Mouse (Mus musculus) intestine, embryonic 14.5 days (tissue): ENCODE results near the gene Pdzrn3. TPM values are rescaled to one million over a fixed set of nuclear protein-coding genes. Genes with fewer than 3 reads are reported as not detected.

Experiments
- ATAC-seq: fragments of 200-750 bp; cut with Nextera tagmentation; replicated peaks from 2 replicates; pipeline ENCODE4 v1.8.0; 2017; ENCODE audit warnings: low read depth, moderate number of reproducible peaks, moderate TSS enrichment, moderate library complexity; ENCODE audit not compliant: low FRiP score, low TSS enrichment
- DNase-seq: peaks from one replicate; pipeline ENCODE4 v3.0.0-alpha.2; 2018; ENCODE audit warnings: low spot score
- H3K27ac ChIP-seq: fragments of 300-500 bp; sonication (generic); 2 replicates; pipeline ENCODE4 v1.5.1; 2014; ENCODE audit warnings: low read depth, mild to moderate bottlenecking, control low read depth
- H3K27me3 ChIP-seq: fragments of 300-500 bp; sonication (generic); replicated peaks from 2 replicates; pipeline ENCODE4 v1.6.1; 2014; ENCODE audit warnings: low read length, control low read depth; ENCODE audit not compliant: control insufficient read depth, insufficient read depth
- H3K36me3 ChIP-seq: fragments of 300-500 bp; sonication (generic); 2 replicates; pipeline ENCODE4 v1.6.1; 2014; ENCODE audit warnings: low read length, control low read depth; ENCODE audit not compliant: control insufficient read depth, insufficient read depth
- H3K4me1 ChIP-seq: fragments of 300-500 bp; sonication (generic); replicated peaks from 2 replicates; pipeline ENCODE4 v1.6.1; 2014; ENCODE audit warnings: low read length, control low read depth, mixed read lengths; ENCODE audit not compliant: control insufficient read depth, insufficient read depth
- H3K4me2 ChIP-seq: fragments of 300-500 bp; sonication (generic); 2 replicates; pipeline ENCODE4 v1.6.1; 2014; ENCODE audit warnings: low read length
- H3K4me3 ChIP-seq: fragments of 300-500 bp; sonication (generic); 2 replicates; pipeline ENCODE4 v1.5.1; 2014; ENCODE audit warnings: low read depth, low read length, control low read depth, mixed read lengths
- H3K9ac ChIP-seq: fragments of 300-500 bp; sonication (generic); 2 replicates; pipeline ENCODE4 v1.6.1; 2014; ENCODE audit warnings: mild to moderate bottlenecking, low read length
- H3K9me3 ChIP-seq: fragments of 300-500 bp; sonication (generic); 2 replicates; pipeline ENCODE4 v1.6.1; 2016; ENCODE audit warnings: low read length, control low read depth; ENCODE audit not compliant: control insufficient read depth
- WGBS: fragments of 180-500 bp; shearing (Covaris S2); extraction: QIAGEN DNeasy Blood & Tissue Kit; methylation state at CpG from one replicate; pipeline ENCODE4 v1.1.7; 2014; 5-methylcytosine and 5-hydroxymethylcytosine counted together
- polyA plus RNA-seq: library from polyadenylated mRNA; unstranded; fragments of >200 nt; fragmentation: Nextera tagmentation; extraction: Ambion mirVana; gene quantifications from 2 replicates; pipeline ENCODE4 v1.2.1, GENCODE M21; 2014

Gene Pdzrn3
- polyA plus RNA-seq, 1 experiment from 2014 or later, result 19.0 TPM

DNA sequence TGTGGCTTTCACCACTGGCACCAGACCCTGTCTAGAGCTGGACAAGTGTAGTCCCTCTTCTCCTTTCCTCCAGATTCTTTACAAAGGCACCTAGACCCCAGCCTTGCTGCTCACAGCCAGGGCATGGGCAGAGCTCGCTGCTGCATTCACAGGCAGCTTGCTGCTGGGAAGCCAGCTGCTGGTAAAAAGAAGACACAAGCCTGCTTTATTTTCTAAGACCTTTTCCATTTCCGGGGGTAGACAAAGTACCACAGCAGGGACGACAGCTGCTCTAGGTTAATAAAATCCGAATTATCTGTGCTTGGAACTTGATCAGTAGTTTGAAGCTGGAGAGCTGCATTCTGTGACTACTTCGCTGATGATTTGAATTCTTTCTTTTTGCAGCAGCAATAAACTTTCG lies 59.2 kb downstream of the Pdzrn3 start:
- H3K9ac ChIP-seq, result no peak overlapping the region
- H3K9me3 ChIP-seq, result no peaks in the 10 kb centered on the region
- H3K4me3 ChIP-seq, result no peak overlapping the region
- H3K27ac ChIP-seq, result peak overlapping the region; percentile 1; the same call in 1 of the 2 replicates
- 41% methylated on average over 6 of the region's 6 CpGs for WGBS
- no peak overlapping the region for H3K4me2 ChIP-seq
- H3K36me3 ChIP-seq, result no peaks in the 10 kb centered on the region
- peaks cover 50% of the 10 kb centered on the region for H3K4me1 ChIP-seq
- DNase-seq, result no peak
- no peak for ATAC-seq
- H3K27me3 ChIP-seq, result no peaks in the 10 kb centered on the region

GRCm38 (mm10) chr6:101311446-101311845 lies 66.3 kb downstream of the Pdzrn3 start:
- Histone ChIP-seq H3K4me2 (no peak overlapping the region), H3K36me3 (no peaks in the 10 kb centered on the region)
- ATAC-seq, result no peak

GRCm38 (mm10) chr6:101310491-101310890 lies 67.2 kb downstream of the Pdzrn3 start:
- Histone ChIP-seq H3K4me3 (no peak overlapping the region), H3K27me3 (no peaks in the 10 kb centered on the region), H3K27ac (no peak overlapping the region), H3K4me1 (peaks cover 22% of the 10 kb centered on the region), H3K4me2 (no peak overlapping the region), H3K36me3 (peaks cover under 1% of the 10 kb centered on the region; the same call in 1 of the 2 replicates), H3K9me3 (no peaks in the 10 kb centered on the region), H3K9ac (no peak overlapping the region)
- WGBS, result 76% methylated on average over 9 of the region's 9 CpGs
- DNase-seq (no peak), ATAC-seq (no peak)

More at GRCm38 (mm10) chr6:101311446-101311845, 66.3 kb downstream of the Pdzrn3 start:
- Histone ChIP-seq H3K9ac (no peak overlapping the region), H3K27ac (no peak overlapping the region), H3K27me3 (no peaks in the 10 kb centered on the region), H3K4me3 (no peak overlapping the region), H3K4me1 (peaks cover 31% of the 10 kb centered on the region), H3K9me3 (no peaks in the 10 kb centered on the region)
- DNase-seq, result no peak
- 10% methylated on average over 6 of the region's 6 CpGs for WGBS

DNA sequence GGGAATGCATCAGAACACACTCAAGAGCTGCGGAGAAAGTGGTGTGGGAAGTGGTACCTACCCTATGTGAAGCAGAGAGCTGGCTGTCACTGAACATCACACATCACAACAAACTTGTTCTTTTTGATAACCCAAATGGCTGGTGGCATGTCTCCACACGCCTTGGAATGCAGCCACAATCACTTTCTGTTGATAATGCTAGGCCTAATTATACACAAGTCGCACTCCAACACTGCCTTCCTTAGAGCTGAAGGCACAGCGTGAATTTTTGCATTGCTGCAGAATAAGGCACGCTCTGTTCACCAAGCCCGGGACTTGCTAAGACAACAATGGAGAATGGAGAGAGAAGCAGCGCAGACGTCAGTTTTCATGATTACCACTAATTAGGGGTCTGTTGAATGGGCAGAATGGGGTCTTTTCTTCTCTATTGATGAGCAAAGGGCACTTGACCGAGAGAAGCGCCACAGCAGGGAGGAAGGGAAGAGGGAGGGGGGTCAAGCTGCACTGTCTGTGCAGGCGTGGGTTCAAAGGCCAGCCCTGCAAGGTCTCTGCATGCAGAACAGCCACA lies 69.6 kb downstream of the Pdzrn3 start:
- 64% methylated on average over 11 of the region's 11 CpGs for WGBS
- H3K27me3 ChIP-seq, result no peaks in the 10 kb centered on the region
- H3K4me1 ChIP-seq, result peaks cover 11% of the 10 kb centered on the region
- H3K27ac ChIP-seq, result no peak overlapping the region
- no peaks in the 10 kb centered on the region for H3K9me3 ChIP-seq
- H3K4me2 ChIP-seq, result no peak overlapping the region
- DNase-seq (no peak), ATAC-seq (peak; percentile 26; the same call in 1 of the 2 replicates)
- H3K4me3 ChIP-seq, result no peak overlapping the region
- H3K9ac ChIP-seq, result no peak overlapping the region
- peaks cover 2% of the 10 kb centered on the region; the same call in 1 of the 2 replicates for H3K36me3 ChIP-seq

DNA sequence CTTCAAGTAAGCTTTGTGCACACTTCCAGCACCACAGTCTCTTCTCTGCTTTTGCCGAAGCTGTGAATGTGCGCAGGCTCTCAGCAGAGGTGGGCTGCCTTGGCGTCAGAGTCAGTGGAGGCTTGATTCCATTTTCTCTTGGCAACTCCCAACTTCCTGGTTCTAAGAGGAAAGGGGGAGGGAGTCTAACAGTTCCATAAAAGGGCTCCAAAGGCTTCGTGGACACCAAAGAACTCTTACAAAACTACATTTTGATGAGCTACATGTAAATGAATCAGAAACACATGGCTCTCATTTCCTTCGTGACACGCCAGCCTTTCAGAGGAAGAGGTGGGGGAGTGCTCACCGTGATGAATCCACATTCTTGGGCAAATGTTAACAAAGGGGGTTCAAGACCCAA lies 70.9 kb downstream of the Pdzrn3 start:
- H3K9me3 ChIP-seq, result no peaks in the 10 kb centered on the region
- H3K27ac ChIP-seq, result no peak overlapping the region
- H3K36me3 ChIP-seq, result peaks cover 2% of the 10 kb centered on the region; the same call in 1 of the 2 replicates
- no peaks in the 10 kb centered on the region for H3K27me3 ChIP-seq
- no peak overlapping the region for H3K4me3 ChIP-seq
- H3K4me2 ChIP-seq, result no peak overlapping the region
- WGBS, result 47% methylated on average over 7 of the region's 7 CpGs
- peaks cover 11% of the 10 kb centered on the region for H3K4me1 ChIP-seq
- no peak for ATAC-seq
- DNase-seq, result no peak
- H3K9ac ChIP-seq, result no peak overlapping the region

DNA sequence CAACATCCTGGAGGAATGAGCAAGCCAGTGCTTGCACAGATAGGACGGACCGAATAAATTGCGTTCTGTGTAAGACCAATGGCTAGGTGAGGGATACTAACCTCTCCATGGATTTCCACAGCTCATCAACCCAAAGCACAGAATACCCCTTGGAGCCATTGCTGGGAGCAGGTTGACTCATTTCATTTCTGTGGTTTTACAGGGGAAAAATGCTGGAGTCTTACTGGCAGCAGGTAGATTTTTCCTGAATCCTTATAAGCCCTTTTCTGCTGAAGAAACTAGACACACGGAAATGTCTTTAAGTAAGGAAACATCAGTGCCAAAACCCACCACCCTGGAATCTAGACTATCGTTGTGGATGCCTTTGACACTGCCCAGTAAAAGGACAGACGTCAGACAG lies 72.2 kb downstream of the Pdzrn3 start:
- no peak for DNase-seq
- no peaks in the 10 kb centered on the region for H3K9me3 ChIP-seq
- no peak overlapping the region for H3K27ac ChIP-seq
- no peak overlapping the region for H3K4me2 ChIP-seq
- no peak for ATAC-seq
- H3K36me3 ChIP-seq, result peaks cover 2% of the 10 kb centered on the region; the same call in 1 of the 2 replicates
- peaks cover 6% of the 10 kb centered on the region for H3K4me1 ChIP-seq
- 94% methylated on average over 6 of the region's 6 CpGs for WGBS
- H3K27me3 ChIP-seq, result no peaks in the 10 kb centered on the region
- no peak overlapping the region for H3K9ac ChIP-seq
- H3K4me3 ChIP-seq, result no peak overlapping the region

- no peak overlapping the region for H3K4me2 ChIP-seq
- DNase-seq, result no peak
- H3K4me1 ChIP-seq, result peaks cover 6% of the 10 kb centered on the region
- peaks cover 2% of the 10 kb centered on the region; the same call in 1 of the 2 replicates for H3K36me3 ChIP-seq
- WGBS, result 88% methylated on average over 11 of the region's 11 CpGs
- H3K9me3 ChIP-seq, result no peaks in the 10 kb centered on the region
- no peak overlapping the region for H3K9ac ChIP-seq
- H3K27ac ChIP-seq, result no peak overlapping the region
- no peak overlapping the region for H3K4me3 ChIP-seq
- no peaks in the 10 kb centered on the region for H3K27me3 ChIP-seq
- ATAC-seq, result no peak
Measured at GRCm38 (mm10) chr6:101303959-101304738, 73.5 kb downstream of the Pdzrn3 start.

GRCm38 (mm10) chr6:101303501-101303900 lies 74.2 kb downstream of the Pdzrn3 start:
- no peak overlapping the region for H3K27ac ChIP-seq
- peaks cover 6% of the 10 kb centered on the region for H3K4me1 ChIP-seq
- H3K9me3 ChIP-seq, result no peaks in the 10 kb centered on the region
- peaks cover 2% of the 10 kb centered on the region; the same call in 1 of the 2 replicates for H3K36me3 ChIP-seq
- no peak overlapping the region for H3K9ac ChIP-seq
- WGBS, result 86% methylated on average over 1 of the region's 1 CpGs
- ATAC-seq, result no peak
- H3K27me3 ChIP-seq, result no peaks in the 10 kb centered on the region
- no peak for DNase-seq
- no peak overlapping the region for H3K4me2 ChIP-seq
- no peak overlapping the region for H3K4me3 ChIP-seq
